Mouse (Mus musculus) MEL (cell line): Measurements from ENCODE around the gene Tk2. TPM values are rescaled to one million over a fixed set of nuclear protein-coding genes. Genes with fewer than 3 reads are reported as not detected.

Experiments used
- DNase-seq: peaks from one replicate; pipeline ENCODE4 v3.0.0; 2011; ENCODE audit warnings: low read depth, low spot score
- H3K27ac ChIP-seq: 2 replicates; pipeline ENCODE4 v1.5.1; 2012; ENCODE audit warnings: low read depth, mild to moderate bottlenecking, control low read depth, low read length, moderate library complexity; ENCODE audit not compliant: control insufficient read depth
- H3K27me3 ChIP-seq, 2 experiments: fragments of 150-350 bp in 1 of 2; sonication (generic) in 1 of 2; 2 replicates each; pipeline ENCODE4 v1.6.1; 2012; ENCODE audit warnings: low read length in 2 of 2, mild to moderate bottlenecking in 2 of 2, improper control_type of control experiment in 1 of 2, moderate library complexity in 1 of 2; ENCODE audit not compliant: insufficient read depth in 2 of 2, control insufficient read depth in 1 of 2
- H3K36me3 ChIP-seq, 2 experiments: 2 replicates each; pipeline ENCODE4 v1.6.1; 2012 to 2014; ENCODE audit warnings: low read length in 2 of 2, improper control_type of control experiment in 1 of 2, inconsistent platforms in 1 of 2, mild to moderate bottlenecking in 1 of 2; ENCODE audit not compliant: insufficient read depth in 2 of 2, control insufficient read depth in 1 of 2
- H3K4me1 ChIP-seq, 2 experiments: fragments of 150-350 bp in 1 of 2; sonication (generic) in 1 of 2; 2 replicates each; pipeline ENCODE4 v1.6.1; 2012; ENCODE audit warnings: low read length in 2 of 2, improper control_type of control experiment in 1 of 2, mild to moderate bottlenecking in 1 of 2; ENCODE audit not compliant: insufficient read depth in 2 of 2, control insufficient read depth in 1 of 2
- H3K4me3 ChIP-seq, 2 experiments: fragments of 150-350 bp in 1 of 2; sonication (generic) in 1 of 2; 2 replicates each; pipeline ENCODE4 v1.5.1; 2012; ENCODE audit warnings: low read depth in 2 of 2, low read length in 2 of 2, mild to moderate bottlenecking in 2 of 2, moderate library complexity in 2 of 2, control low read depth in 1 of 2, improper control_type of control experiment in 1 of 2; ENCODE audit not compliant: control insufficient read depth in 1 of 2, insufficient read depth in 1 of 2
- H3K79me2 ChIP-seq: 2 replicates; pipeline ENCODE4 v1.6.1; 2012; ENCODE audit warnings: mild to moderate bottlenecking, low read length, moderate library complexity; ENCODE audit not compliant: control insufficient read depth, poor library complexity, insufficient read depth
- H3K9ac ChIP-seq: 2 replicates; pipeline ENCODE4 v1.6.1; 2012; ENCODE audit warnings: low read depth, mild to moderate bottlenecking, control low read depth, low read length, moderate library complexity; ENCODE audit not compliant: control insufficient read depth, poor library complexity, severe bottlenecking
- H3K9me3 ChIP-seq: fragments of 150-350 bp; sonication (generic); replicated peaks from 2 replicates; pipeline ENCODE4 v1.6.1; 2012; ENCODE audit warnings: mild to moderate bottlenecking, low read length, improper control_type of control experiment, moderate library complexity; ENCODE audit not compliant: insufficient read depth
- BHLHE40 ChIP-seq: IDR thresholded peaks from 2 replicates; pipeline ENCODE4 v1.6.1; 2012; ENCODE audit warnings: low read depth, mild to moderate bottlenecking, inconsistent platforms, low read length, improper control_type of control experiment, borderline replicate concordance
- CHD2 ChIP-seq: IDR thresholded peaks from 2 replicates; pipeline ENCODE4 v1.6.1; 2011; ENCODE audit warnings: low read length, improper control_type of control experiment
- ELF1 ChIP-seq: IDR thresholded peaks from 2 replicates; pipeline ENCODE4 v1.6.1; 2014; ENCODE audit warnings: low read depth, mild to moderate bottlenecking, inconsistent platforms, low read length, improper control_type of control experiment, moderate library complexity
- EP300 ChIP-seq, 2 experiments: IDR thresholded peaks; 2 replicates each; pipeline ENCODE4 v1.6.1; 2011; ENCODE audit warnings: improper control_type of control experiment in 2 of 2, low read length in 2 of 2, low read depth in 1 of 2, mild to moderate bottlenecking in 1 of 2
- ETS1 ChIP-seq: IDR thresholded peaks from 2 replicates; pipeline ENCODE4 v1.6.1; 2012; ENCODE audit warnings: low read depth, mild to moderate bottlenecking, inconsistent platforms, low read length, improper control_type of control experiment, moderate library complexity
- GABPA ChIP-seq: IDR thresholded peaks from 2 replicates; pipeline ENCODE4 v1.6.1; 2012; ENCODE audit warnings: low read depth, mild to moderate bottlenecking, inconsistent platforms, low read length, improper control_type of control experiment, moderate library complexity
- GATA1 ChIP-seq: IDR thresholded peaks from 2 replicates; pipeline ENCODE4 v1.6.1; 2011; ENCODE audit warnings: low read depth, low read length, improper control_type of control experiment
- HCFC1 ChIP-seq: IDR thresholded peaks from 2 replicates; pipeline ENCODE4 v1.6.1; 2012; ENCODE audit warnings: low read depth, mild to moderate bottlenecking, inconsistent platforms, low read length, improper control_type of control experiment, moderate library complexity
- JUND ChIP-seq: IDR thresholded peaks from 2 replicates; pipeline ENCODE4 v1.6.1; 2011; ENCODE audit warnings: low read depth, mild to moderate bottlenecking, improper control_type of control experiment, low read length
- KAT2A ChIP-seq: conservative IDR thresholded peaks from 2 replicates; pipeline ENCODE4 v1.6.1; 2012; ENCODE audit warnings: low read depth, low read length, improper control_type of control experiment, inconsistent platforms
- MAFK ChIP-seq: IDR thresholded peaks from 2 replicates; pipeline ENCODE4 v1.6.1; 2011; ENCODE audit warnings: low read depth, mild to moderate bottlenecking, low read length, improper control_type of control experiment, borderline replicate concordance
- MAX ChIP-seq: IDR thresholded peaks from 2 replicates; pipeline ENCODE4 v1.6.1; 2011; ENCODE audit warnings: low read length, improper control_type of control experiment
- MAZ ChIP-seq: IDR thresholded peaks from 2 replicates; pipeline ENCODE4 v1.6.1; 2012; ENCODE audit warnings: low read depth, mild to moderate bottlenecking, inconsistent platforms, low read length, improper control_type of control experiment
- MXI1 ChIP-seq: IDR thresholded peaks from 2 replicates; pipeline ENCODE4 v1.6.1; 2011; ENCODE audit warnings: mild to moderate bottlenecking, low read depth, low read length, improper control_type of control experiment
- MYB ChIP-seq: IDR thresholded peaks from 2 replicates; pipeline ENCODE4 v1.6.1; 2011; ENCODE audit warnings: mild to moderate bottlenecking, low read depth, low read length, improper control_type of control experiment
- MYC ChIP-seq: IDR thresholded peaks from 2 replicates; pipeline ENCODE4 v1.6.1; 2011; ENCODE audit warnings: low read depth, mild to moderate bottlenecking, low read length, improper control_type of control experiment, moderate library complexity
- NRF1 ChIP-seq: IDR thresholded peaks from 2 replicates; pipeline ENCODE4 v1.6.1; 2014; ENCODE audit warnings: low read depth, mild to moderate bottlenecking, inconsistent platforms, low read length, improper control_type of control experiment, moderate library complexity; ENCODE audit not compliant: poor library complexity, insufficient read depth, severe bottlenecking
- POLR2A ChIP-seq, 2 experiments: IDR thresholded peaks; 2 replicates each; pipeline ENCODE4 v1.6.1; 2011 to 2012; ENCODE audit warnings: low read length in 2 of 2, mild to moderate bottlenecking in 2 of 2, control low read depth in 1 of 2, improper control_type of control experiment in 1 of 2, low read depth in 1 of 2, moderate library complexity in 1 of 2; ENCODE audit not compliant: control insufficient read depth in 1 of 2, insufficient read depth in 1 of 2, poor library complexity in 1 of 2
- POLR2AphosphoS2 ChIP-seq: IDR thresholded peaks from 2 replicates; pipeline ENCODE4 v1.6.1; 2011; ENCODE audit warnings: low read length, improper control_type of control experiment
- POLR2AphosphoS5 ChIP-seq: IDR thresholded peaks from 2 replicates; pipeline ENCODE4 v1.6.1; 2012; ENCODE audit warnings: low read depth, borderline replicate concordance, mild to moderate bottlenecking, inconsistent platforms, low read length, moderate library complexity, mixed read lengths
- RCOR1 ChIP-seq: IDR thresholded peaks from 2 replicates; pipeline ENCODE4 v1.6.1; 2012; ENCODE audit warnings: low read depth, mild to moderate bottlenecking, inconsistent platforms, low read length, improper control_type of control experiment
- SIN3A ChIP-seq: IDR thresholded peaks from 2 replicates; pipeline ENCODE4 v1.6.1; 2012; ENCODE audit warnings: low read length, improper control_type of control experiment, inconsistent platforms
- TAL1 ChIP-seq: IDR thresholded peaks from 2 replicates; pipeline ENCODE4 v1.6.1; 2012; ENCODE audit warnings: mild to moderate bottlenecking, inconsistent platforms, low read length, moderate library complexity, mixed read lengths
- TBP ChIP-seq: IDR thresholded peaks from 2 replicates; pipeline ENCODE4 v1.8.0; 2011; ENCODE audit warnings: low read depth, low read length, improper control_type of control experiment
- TCF12 ChIP-seq: IDR thresholded peaks from 2 replicates; pipeline ENCODE4 v1.6.1; 2014; ENCODE audit warnings: low read depth, mild to moderate bottlenecking, inconsistent platforms, low read length, improper control_type of control experiment, moderate library complexity
- USF1 ChIP-seq: IDR thresholded peaks from 2 replicates; pipeline ENCODE4 v1.6.1; 2014; ENCODE audit warnings: low read depth, mild to moderate bottlenecking, inconsistent platforms, low read length, improper control_type of control experiment, moderate library complexity
- ZC3H11A ChIP-seq: IDR thresholded peaks from 2 replicates; pipeline ENCODE4 v1.6.1; 2012; ENCODE audit warnings: low read depth, mild to moderate bottlenecking, inconsistent platforms, low read length, improper control_type of control experiment
- ZKSCAN1 ChIP-seq: IDR thresholded peaks from 2 replicates; pipeline ENCODE4 v1.6.1; 2012; ENCODE audit warnings: low read depth, mild to moderate bottlenecking, inconsistent platforms, low read length, improper control_type of control experiment, moderate library complexity
- ZMIZ1 ChIP-seq: IDR thresholded peaks from 2 replicates; pipeline ENCODE4 v1.6.1; 2012; ENCODE audit warnings: low read depth, mild to moderate bottlenecking, inconsistent platforms, low read length, improper control_type of control experiment, moderate library complexity
- polyA plus RNA-seq, 2 experiments: library from polyadenylated mRNA; stranded (reverse) in 1 of 2; unstranded in 1 of 2; fragments of >175 nt in 1 of 2; fragments of >200 nt in 1 of 2; gene quantifications; 2 replicates each; pipeline versions ENCODE4 v1.2.1 to v1.2.4; 2012; ENCODE audit warnings: low replicate concordance in 2 of 2, low read depth in 1 of 2; ENCODE audit not compliant: insufficient read length in 2 of 2, insufficient read depth in 1 of 2, missing spikeins in 1 of 2
- total RNA-seq: library from RNA; depleted of rRNA; stranded (reverse); fragments of 300-350 nt; gene quantifications from 2 replicates; pipeline ENCODE4 v1.2.3, GENCODE M21; 2012

Tk2 gene
- total and polyA plus RNA-seq, 3 experiments: 18.6 to 26.8 TPM; not detected in 1

- DNase-seq: peak; percentile 90
- H3K4me3 ChIP-seq: peak overlapping the region; percentile 10 to 28; a peak in 3 of 4 replicates
- H3K9ac ChIP-seq: peak overlapping the region; percentile 20; the same call in 1 of the 2 replicates
- H3K79me2 ChIP-seq: no peaks in the 10 kb centered on the region
- H3K27me3 ChIP-seq: no peaks in the 10 kb centered on the region
- H3K36me3 ChIP-seq: peaks cover 0 to 30% of the 10 kb centered on the region in 2 experiments; a peak in 3 of 4 replicates
- H3K9me3 ChIP-seq: no peaks in the 10 kb centered on the region
- peak overlapping the region; percentile 75 for H3K27ac ChIP-seq
- H3K4me1 ChIP-seq: peaks cover 11 to 40% of the 10 kb centered on the region in 2 experiments
- TF ChIP-seq ZC3H11A (no peak), POLR2A (IDR thresholded peaks at IDR 0.05; ENCODE audit: control insufficient read depth in 1 of 2, insufficient read depth in 1 of 2, low read depth in 1 of 2, low read length in 2 of 2, poor library complexity in 1 of 2) (peak in 1 of 2 experiments; percentile 32; a peak in 1 of 4 replicates), BHLHE40 (peak; percentile 85), MAZ (peak; percentile 92), MYC (0 out of 2 replicates have a peak, but pooled peaks have one; percentile 34), JUND (no peak), GABPA (no peak), CHD2 (no peak), POLR2AphosphoS2 (0 out of 2 replicates have a peak, but pooled peaks have one; percentile 33), TCF12 (peak; percentile 94), ZMIZ1 (no peak), MXI1 (no peak; the same call in 1 of the 2 replicates), MAX (0 out of 2 replicates have a peak, but pooled peaks have one; percentile 48), POLR2AphosphoS5 (no peak), USF1 (peak; percentile 72), MYB (0 out of 2 replicates have a peak, but pooled peaks have one; percentile 8), ELF1 (peak; percentile 78; the same call in 1 of the 2 replicates), KAT2A (no peak), ETS1 (peak; percentile 85), TBP (no peak), ZKSCAN1 (no peak), EP300 (IDR thresholded peaks at IDR 0.05; ENCODE audit: low read depth in 1 of 2, low read length in 2 of 2) (peak; percentile 88 to 93), HCFC1 (peak; percentile 54), NRF1 (no peak), SIN3A (peak; percentile 61), TAL1 (peak; percentile 85), RCOR1 (peak; percentile 88), MAFK (no peak), GATA1 (peak; percentile 89)
Observed at GRCm38 (mm10) chr8:104239418-104239861, 8.9 kb downstream of the Tk2 start.
